Mouse (Mus musculus) layer of hippocampus, adult 9-11 months (tissue): ENCODE measurements at regions not wholly inside any gene's neighbourhood (a gene's known extent, or its start where the extent isn't known, plus 50 kb on each side); places are given as distances from the start of the nearest gene placed in this dataset.

ENCODE experiments used
- DNase-seq: peaks from one replicate; pipeline ENCODE4 v3.0.0; 2022

- no peak for DNase-seq
Observed at GRCm38 (mm10) chr3:61255643-61256042, 105.8 kb upstream of the Rap2b start.

GRCm38 (mm10) chr3:61268453-61269335 is 92.7 kb upstream of the Rap2b start:
- peak; percentile 44 for DNase-seq

GRCm38 (mm10) chr3:61285924-61286520 is 75.4 kb upstream of the Rap2b start:
- peak; percentile 40 for DNase-seq

- no peak for DNase-seq
Observed at GRCm38 (mm10) chr3:61288195-61288594, 73.2 kb upstream of the Rap2b start.

- DNase-seq = no peak
Observed at GRCm38 (mm10) chr3:61294855-61295254, 66.6 kb upstream of the Rap2b start.

GRCm38 (mm10) chr3:61297290-61297689 is 64.1 kb upstream of the Rap2b start:
- DNase-seq = no peak

- no peak for DNase-seq
Observed at GRCm38 (mm10) chr3:61302214-61302613, 59.2 kb upstream of the Rap2b start.

- peak; percentile 20 for DNase-seq
Observed at GRCm38 (mm10) chr3:61303485-61303884, 58.0 kb upstream of the Rap2b start.

- no peak for DNase-seq
Observed at GRCm38 (mm10) chr3:61306306-61306705, 55.1 kb upstream of the Rap2b start.

GRCm38 (mm10) chr3:61308764-61309163 is 52.7 kb upstream of the Rap2b start:
- no peak for DNase-seq

- DNase-seq = no peak
Observed at GRCm38 (mm10) chr3:61309197-61309596, 52.2 kb upstream of the Rap2b start.
